Mouse (Mus musculus) heart, embryonic 14.5 days (tissue): Measurements from ENCODE around the gene Sp100. TPM values are rescaled to one million over a fixed set of nuclear protein-coding genes. Genes with fewer than 3 reads are reported as not detected.
"Not testable (repeated sequence)": the region's sequence is repeated elsewhere in the genome, so short reads cannot be mapped to it uniquely, and the experiment has no call there.

ENCODE experiments used
- ATAC-seq: fragments of 200-750 bp; cut with Nextera tagmentation; 2 replicates; pipeline ENCODE4 v1.8.0; 2017; ENCODE audit warnings: low read depth, moderate TSS enrichment; ENCODE audit not compliant: insufficient number of reproducible peaks, insufficient read depth, low FRiP score
- H3K27ac ChIP-seq, 2 experiments: fragments of 200-500 bp in 1 of 2; fragments of 300-500 bp in 1 of 2; sonication (generic) in 1 of 2; replicated peaks in 1 of 2; 2 replicates each; pipeline ENCODE4 v1.5.1; 2012 to 2014; ENCODE audit warnings: low read depth in 2 of 2, low read length in 2 of 2, control low read depth in 1 of 2, mild to moderate bottlenecking in 1 of 2, mixed read lengths in 1 of 2; ENCODE audit not compliant: control insufficient read depth in 1 of 2, insufficient read depth in 1 of 2
- H3K27me3 ChIP-seq: fragments of 300-500 bp; sonication (generic); 2 replicates; pipeline ENCODE4 v1.6.1; 2014; ENCODE audit warnings: mild to moderate bottlenecking, low read length, control low read depth; ENCODE audit not compliant: control insufficient read depth, insufficient read depth
- H3K36me3 ChIP-seq: fragments of 300-500 bp; sonication (generic); 2 replicates; pipeline ENCODE4 v1.6.1; 2014; ENCODE audit warnings: mild to moderate bottlenecking, control low read depth, low read length, mixed read lengths; ENCODE audit not compliant: control insufficient read depth, insufficient read depth
- H3K4me1 ChIP-seq, 2 experiments: fragments of 200-500 bp in 1 of 2; fragments of 300-500 bp in 1 of 2; sonication (generic) in 1 of 2; 2 replicates each; pipeline ENCODE4 v1.6.1; 2012 to 2014; ENCODE audit warnings: low read length in 2 of 2, control low read depth in 1 of 2, mixed read lengths in 1 of 2; ENCODE audit not compliant: control insufficient read depth in 2 of 2, insufficient read depth in 2 of 2
- H3K4me2 ChIP-seq: fragments of 300-500 bp; sonication (generic); 2 replicates; pipeline ENCODE4 v1.6.1; 2014; ENCODE audit warnings: mild to moderate bottlenecking, low read length
- H3K4me3 ChIP-seq, 2 experiments: fragments of 200-500 bp in 1 of 2; fragments of 300-500 bp in 1 of 2; sonication (generic) in 1 of 2; 2 replicates each; pipeline ENCODE4 v1.5.1; 2012 to 2014; ENCODE audit warnings: low read length in 2 of 2, mild to moderate bottlenecking in 2 of 2, control low read depth in 1 of 2, low read depth in 1 of 2, moderate library complexity in 1 of 2; ENCODE audit not compliant: control insufficient read depth in 1 of 2, insufficient read depth in 1 of 2
- H3K9ac ChIP-seq: fragments of 300-500 bp; sonication (generic); 2 replicates; pipeline ENCODE4 v1.6.1; 2014; ENCODE audit warnings: mild to moderate bottlenecking, low read length
- H3K9me3 ChIP-seq: fragments of 300-500 bp; sonication (generic); 2 replicates; pipeline ENCODE4 v1.6.1; 2016; ENCODE audit warnings: low read length, control low read depth; ENCODE audit not compliant: control insufficient read depth
- WGBS: fragments of 180-500 bp; shearing (Covaris S2); extraction: QIAGEN DNeasy Blood & Tissue Kit; methylation state at CpG from one replicate; pipeline ENCODE4 v1.1.7; 2014; 5-methylcytosine and 5-hydroxymethylcytosine counted together
- polyA plus RNA-seq: library from polyadenylated mRNA; unstranded; fragments of >200 nt; fragmentation: Nextera tagmentation; extraction: Ambion mirVana; gene quantifications from 2 replicates; pipeline ENCODE4 v1.2.1, GENCODE M21; 2014

Gene Sp100
- polyA plus RNA-seq, 1 experiment from 2014 or later = 2.0 TPM

GRCm38 (mm10) chr1:85617161-85617560 lies 32.6 kb upstream of the Sp100 start:
- not testable (repeated sequence) for H3K4me1 ChIP-seq, H3K4me3 ChIP-seq, H3K36me3 ChIP-seq, H3K27ac ChIP-seq, H3K4me2 ChIP-seq, H3K9ac ChIP-seq, ATAC-seq, H3K9me3 ChIP-seq, H3K27me3 ChIP-seq
- WGBS = 60% methylated on average over 4 of the region's 5 CpGs

- not testable (repeated sequence) for ATAC-seq, H3K4me3 ChIP-seq, H3K36me3 ChIP-seq, H3K9ac ChIP-seq, H3K9me3 ChIP-seq, H3K4me1 ChIP-seq, H3K27me3 ChIP-seq, H3K4me2 ChIP-seq, H3K27ac ChIP-seq
- WGBS = 87% methylated on average over 1 of the region's 1 CpGs
Observed at GRCm38 (mm10) chr1:85618689-85619088, 31.1 kb upstream of the Sp100 start.

- H3K27me3 ChIP-seq, H3K27ac ChIP-seq, H3K4me3 ChIP-seq, H3K9me3 ChIP-seq, H3K36me3 ChIP-seq, H3K4me2 ChIP-seq, H3K9ac ChIP-seq, ATAC-seq, H3K4me1 ChIP-seq: not testable (repeated sequence)
- 67% methylated on average over 3 of the region's 3 CpGs for WGBS
Observed at GRCm38 (mm10) chr1:85636936-85637335, 12.9 kb upstream of the Sp100 start.

- not testable (repeated sequence) for H3K27ac ChIP-seq, H3K9me3 ChIP-seq, H3K4me3 ChIP-seq, H3K4me2 ChIP-seq, H3K4me1 ChIP-seq, ATAC-seq, H3K36me3 ChIP-seq, H3K9ac ChIP-seq, H3K27me3 ChIP-seq
- WGBS = 73% methylated on average over 4 of the region's 4 CpGs
Observed at GRCm38 (mm10) chr1:85638144-85638543, 11.6 kb upstream of the Sp100 start.

GRCm38 (mm10) chr1:85650524-85650923 lies 736 bp downstream of the Sp100 start:
- 68% methylated on average over 3 of the region's 5 CpGs for whole genome bisulfite sequencing
- not testable (repeated sequence) for ATAC-seq, H3K4me1 ChIP-seq, H3K4me3 ChIP-seq, H3K9me3 ChIP-seq, H3K36me3 ChIP-seq, H3K4me2 ChIP-seq, H3K27me3 ChIP-seq, H3K27ac ChIP-seq, H3K9ac ChIP-seq

- H3K9me3 ChIP-seq, H3K36me3 ChIP-seq, H3K4me2 ChIP-seq, H3K4me1 ChIP-seq, H3K27me3 ChIP-seq, ATAC-seq, H3K4me3 ChIP-seq, H3K27ac ChIP-seq, H3K9ac ChIP-seq: not testable (repeated sequence)
- WGBS = 76% methylated on average over 13 of the region's 13 CpGs
Observed at GRCm38 (mm10) chr1:85651770-85652275, 2.0 kb downstream of the Sp100 start.

GRCm38 (mm10) chr1:85657211-85657610 lies 7.4 kb downstream of the Sp100 start:
- H3K9ac ChIP-seq, H3K9me3 ChIP-seq, H3K4me1 ChIP-seq, H3K27me3 ChIP-seq, ATAC-seq, H3K4me2 ChIP-seq, H3K4me3 ChIP-seq, H3K27ac ChIP-seq, H3K36me3 ChIP-seq: not testable (repeated sequence)
- 82% methylated on average over 2 of the region's 2 CpGs for WGBS

GRCm38 (mm10) chr1:85664266-85664665 lies 14.5 kb downstream of the Sp100 start:
- ATAC-seq = no peak
- Histone ChIP-seq H3K9me3 (no peaks in the 10 kb centered on the region), H3K27ac (no peak overlapping the region), H3K27me3 (no peaks in the 10 kb centered on the region), H3K4me3 (no peak overlapping the region), H3K36me3 (no peaks in the 10 kb centered on the region), H3K4me1 (no peaks in the 10 kb centered on the region), H3K4me2 (no peak overlapping the region), H3K9ac (no peak overlapping the region)
